Mouse (Mus musculus): ENCODE results near the gene Dffa. TPM values are rescaled to one million over a fixed set of nuclear protein-coding genes. Genes with fewer than 3 reads are reported as not detected.

Dffa gene
- 11.2 and 13.1 TPM in 2 replicates for polyA plus RNA-seq (2012; rRNA removed)
- polyA plus RNA-seq (2014; fragmentation: Nextera tagmentation; extraction: Ambion mirVana): 13.2 and 13.6 TPM in 2 replicates

GRCm38 (mm10) chr4:149103875-149104561, at the start of gene Dffa:
Gene Dffa, plus strand, starts transcription at chr4:149104146.
- TF ChIP-seq CTCF (IDR thresholded peaks at IDR 0.05; ENCODE audit: low read depth): no peak
- no peak for TF ChIP-seq EP300 (IDR thresholded peaks at IDR 0.05; ENCODE audit: low read depth)
- Histone ChIP-seq H3K27me3 (ENCODE audit: control insufficient read depth, insufficient read depth, low read length) (no peaks in the 10 kb centered on the region), H3K27ac (no peak within 1 kb of the TSS)

GRCm38 (mm10) chr4:149055847-149056246, 48.1 kb upstream of the Dffa start:
- TF ChIP-seq EP300 (IDR thresholded peaks at IDR 0.05; ENCODE audit: low read depth) (no peak), CTCF (IDR thresholded peaks at IDR 0.05; ENCODE audit: low read depth) (no peak)
- H3K4me1 ChIP-seq (replicated peaks; ENCODE audit: control insufficient read depth in 2 of 2, insufficient read depth in 2 of 2, low read length in 1 of 2): no peaks in the 10 kb centered on the region; a peak in 1 of 4 replicates
- WGBS (ENCODE audit: insufficient replicate concordance): 65% methylated on average over 6 of the region's 6 CpGs
- no peak for DNase-seq (ENCODE audit: low read depth in 3 of 3, low spot score in 3 of 3)
- H3K9me3 ChIP-seq (ENCODE audit: control insufficient read depth, low read length): no peaks in the 10 kb centered on the region
- H3K36me3 ChIP-seq (replicated peaks; ENCODE audit: control insufficient read depth, insufficient read depth, low read depth): no peaks in the 10 kb centered on the region
- H3K9ac ChIP-seq (replicated peaks): no peak overlapping the region
- no peak overlapping the region for H3K4me2 ChIP-seq (ENCODE audit: low read depth)
- no peak for ATAC-seq (ENCODE audit: insufficient read depth)
- H3K4me3 ChIP-seq (ENCODE audit: insufficient read depth in 1 of 2, low read depth in 2 of 2, low read length in 2 of 2): no peak overlapping the region
- H3K27me3 ChIP-seq (ENCODE audit: control insufficient read depth, insufficient read depth, low read length): no peaks in the 10 kb centered on the region
- H3K27ac ChIP-seq: no peak overlapping the region

More at GRCm38 (mm10) chr4:149103875-149104561, at the start of gene Dffa:
- under 1% methylated on average over 35 of the region's 35 CpGs for WGBS (ENCODE audit: insufficient replicate concordance)
- Histone ChIP-seq H3K36me3 (replicated peaks; ENCODE audit: control insufficient read depth, insufficient read depth, low read depth) (no peaks in the 10 kb centered on the region), H3K4me2 (ENCODE audit: low read depth) (peak within 1 kb of the TSS; percentile 85), H3K4me3 (ENCODE audit: insufficient read depth in 1 of 2, low read depth in 2 of 2, low read length in 2 of 2) (peak within 1 kb of the TSS; percentile 70 to 87), H3K9ac (replicated peaks) (peak within 1 kb of the TSS; percentile 71), H3K4me1 (replicated peaks; ENCODE audit: control insufficient read depth in 2 of 2, insufficient read depth in 2 of 2, low read length in 1 of 2) (peaks cover 4 to 8% of the 10 kb centered on the region in 2 experiments; a peak in 3 of 4 replicates), H3K9me3 (ENCODE audit: control insufficient read depth, low read length) (no peaks in the 10 kb centered on the region)
- ATAC-seq (ENCODE audit: insufficient read depth) (peak; percentile 74), DNase-seq (ENCODE audit: low read depth in 3 of 3, low spot score in 3 of 3) (peak; percentile 75 to 79 (median 78))

DNA sequence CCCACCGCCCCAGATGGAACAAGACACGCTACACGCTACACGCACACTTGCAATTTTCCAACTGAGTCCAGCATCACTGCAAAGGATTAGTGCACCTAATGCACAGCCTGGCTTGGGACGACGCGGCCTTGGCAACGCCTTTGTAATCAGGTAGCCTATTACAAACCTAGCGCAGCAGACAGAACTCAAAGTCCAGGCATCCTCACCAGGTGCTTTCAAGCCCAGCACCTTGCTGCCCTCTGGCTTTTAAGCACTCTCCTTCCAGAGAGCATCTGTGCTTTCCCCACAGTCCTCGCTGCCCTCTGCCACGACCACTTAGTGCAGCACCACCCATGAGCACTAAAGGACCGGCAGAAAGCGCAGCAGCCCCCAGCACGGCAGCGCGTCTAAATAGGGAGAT, 47.0 kb upstream of the Dffa start:
- whole genome bisulfite sequencing (ENCODE audit: insufficient replicate concordance): 84% methylated on average over 16 of the region's 16 CpGs
- no peak for DNase-seq (ENCODE audit: low read depth in 3 of 3, low spot score in 3 of 3)

DNA sequence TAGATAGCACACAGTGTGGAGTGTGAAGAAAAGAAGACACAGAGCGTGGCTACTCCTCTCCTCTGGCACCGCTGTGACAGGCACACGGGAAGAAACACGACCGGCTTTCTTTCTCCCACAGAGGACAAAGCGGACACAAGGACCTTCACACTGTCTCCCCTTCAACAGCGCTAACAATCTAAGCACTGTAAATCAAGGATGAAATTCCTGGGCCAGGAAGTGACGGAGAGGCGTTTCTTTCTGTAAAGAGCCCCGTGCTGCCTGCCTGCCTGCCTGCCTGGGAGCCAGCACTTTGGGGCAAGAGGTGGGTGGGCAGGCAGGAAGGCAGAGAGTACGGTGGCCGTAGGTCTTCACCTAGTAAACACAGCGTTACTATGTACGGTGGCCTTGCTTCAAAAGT, 46.5 kb upstream of the Dffa start:
- DNase-seq (ENCODE audit: low read depth in 3 of 3, low spot score in 3 of 3) (no peak), ATAC-seq (ENCODE audit: insufficient read depth) (no peak)
- no peaks in the 10 kb centered on the region for H3K36me3 ChIP-seq (replicated peaks; ENCODE audit: control insufficient read depth, insufficient read depth, low read depth)
- no peak overlapping the region for H3K4me2 ChIP-seq (ENCODE audit: low read depth)
- no peak overlapping the region for H3K27ac ChIP-seq
- H3K9me3 ChIP-seq (ENCODE audit: control insufficient read depth, low read length): no peaks in the 10 kb centered on the region
- no peak overlapping the region for H3K9ac ChIP-seq (replicated peaks)
- H3K27me3 ChIP-seq (ENCODE audit: control insufficient read depth, insufficient read depth, low read length): no peaks in the 10 kb centered on the region
- no peak for TF ChIP-seq EP300 (IDR thresholded peaks at IDR 0.05; ENCODE audit: low read depth)
- no peak for TF ChIP-seq CTCF (IDR thresholded peaks at IDR 0.05; ENCODE audit: low read depth)
- no peaks in the 10 kb centered on the region; a peak in 1 of 4 replicates for H3K4me1 ChIP-seq (replicated peaks; ENCODE audit: control insufficient read depth in 2 of 2, insufficient read depth in 2 of 2, low read length in 1 of 2)
- WGBS (ENCODE audit: insufficient replicate concordance): 71% methylated on average over 14 of the region's 14 CpGs
- no peak overlapping the region for H3K4me3 ChIP-seq (ENCODE audit: insufficient read depth in 1 of 2, low read depth in 2 of 2, low read length in 2 of 2)

More for the DNA sequence above, 47.0 kb upstream of the Dffa start:
- Histone ChIP-seq H3K4me2 (ENCODE audit: low read depth) (no peak overlapping the region), H3K4me3 (ENCODE audit: insufficient read depth in 1 of 2, low read depth in 2 of 2, low read length in 2 of 2) (no peak overlapping the region), H3K27me3 (ENCODE audit: control insufficient read depth, insufficient read depth, low read length) (no peaks in the 10 kb centered on the region), H3K9ac (replicated peaks) (no peak overlapping the region), H3K4me1 (replicated peaks; ENCODE audit: control insufficient read depth in 2 of 2, insufficient read depth in 2 of 2, low read length in 1 of 2) (no peaks in the 10 kb centered on the region; a peak in 1 of 4 replicates), H3K27ac (no peak overlapping the region), H3K36me3 (replicated peaks; ENCODE audit: control insufficient read depth, insufficient read depth, low read depth) (no peaks in the 10 kb centered on the region), H3K9me3 (ENCODE audit: control insufficient read depth, low read length) (no peaks in the 10 kb centered on the region)
- TF ChIP-seq EP300 (IDR thresholded peaks at IDR 0.05; ENCODE audit: low read depth) (no peak), CTCF (IDR thresholded peaks at IDR 0.05; ENCODE audit: low read depth) (peak; percentile 20; the same call in 1 of the 2 replicates)
- no peak for ATAC-seq (ENCODE audit: insufficient read depth)

GRCm38 (mm10) chr4:149058298-149058697, 45.6 kb upstream of the Dffa start:
- Histone ChIP-seq H3K27ac (no peak overlapping the region), H3K4me3 (ENCODE audit: insufficient read depth in 1 of 2, low read depth in 2 of 2, low read length in 2 of 2) (no peak overlapping the region), H3K9ac (replicated peaks) (no peak overlapping the region), H3K36me3 (replicated peaks; ENCODE audit: control insufficient read depth, insufficient read depth, low read depth) (no peaks in the 10 kb centered on the region), H3K9me3 (ENCODE audit: control insufficient read depth, low read length) (no peaks in the 10 kb centered on the region), H3K27me3 (ENCODE audit: control insufficient read depth, insufficient read depth, low read length) (no peaks in the 10 kb centered on the region), H3K4me1 (replicated peaks; ENCODE audit: control insufficient read depth in 2 of 2, insufficient read depth in 2 of 2, low read length in 1 of 2) (no peaks in the 10 kb centered on the region; a peak in 1 of 4 replicates), H3K4me2 (ENCODE audit: low read depth) (no peak overlapping the region)
- no peak for DNase-seq (ENCODE audit: low read depth in 3 of 3, low spot score in 3 of 3)
- ATAC-seq (ENCODE audit: insufficient read depth): no peak
- no peak for TF ChIP-seq CTCF (IDR thresholded peaks at IDR 0.05; ENCODE audit: low read depth)
- no peak for TF ChIP-seq EP300 (IDR thresholded peaks at IDR 0.05; ENCODE audit: low read depth)
- 83% methylated on average over 7 of the region's 7 CpGs for WGBS (ENCODE audit: insufficient replicate concordance)

Measured in liver, embryonic 14.5 days (tissue).